Mouse (Mus musculus): Measurements from ENCODE around the gene Gsk3a. TPM values are rescaled to one million over a fixed set of nuclear protein-coding genes. Genes with fewer than 3 reads are reported as not detected.

Gsk3a gene
- polyA plus RNA-seq, 1 experiment from 2014 or later = 6.8 TPM

GRCm38 (mm10) chr7:25221102-25221883 is 16.4 kb downstream of the Gsk3a start, which contains the start of gene Zfp526:
Gene Zfp526 (plus strand): TSS chr7:25221425.
- ATAC-seq (peak; percentile 93), DNase-seq (ENCODE audit: low spot score) (peak; percentile 98)
- WGBS = under 1% methylated on average over 44 of the region's 45 CpGs

GRCm38 (mm10) chr7:25220457-25221101 is 17.1 kb downstream of the Gsk3a start, which contains the start of gene Dedd2:
Gene Dedd2 (minus strand): TSS chr7:25220615.
- peak; percentile 42 for DNase-seq (ENCODE audit: low spot score)
- Histone ChIP-seq H3K9ac (replicated peaks; ENCODE audit: low read depth) (peak within 1 kb of the TSS; percentile 68), H3K27me3 (replicated peaks; ENCODE audit: insufficient read depth, low read length) (no peaks in the 10 kb centered on the region), H3K9me3 (ENCODE audit: low read length) (no peaks in the 10 kb centered on the region), H3K4me2 (replicated peaks; ENCODE audit: low read depth, low read length) (peak within 1 kb of the TSS; percentile 85), H3K4me3 (ENCODE audit: low read depth, low read length) (peak within 1 kb of the TSS; percentile 69), H3K4me1 (ENCODE audit: insufficient read depth, low read depth, low read length) (peaks cover 10% of the 10 kb centered on the region), H3K27ac (ENCODE audit: low read length) (peak within 1 kb of the TSS; percentile 90), H3K36me3 (ENCODE audit: insufficient read depth, low read length) (peaks cover 8% of the 10 kb centered on the region; the same call in 1 of the 2 replicates)
- ATAC-seq = no peak
- TF ChIP-seq EP300 (IDR thresholded peaks at IDR 0.05) (no peak), CTCF (IDR thresholded peaks at IDR 0.05) (no peak)
- 3% methylated on average over 20 of the region's 20 CpGs for WGBS

More at GRCm38 (mm10) chr7:25221102-25221883, 16.4 kb downstream of the Gsk3a start, which contains the start of gene Zfp526:
- Histone ChIP-seq H3K27ac (ENCODE audit: low read length) (peak within 1 kb of the TSS; percentile 90), H3K9ac (replicated peaks; ENCODE audit: low read depth) (peak within 1 kb of the TSS; percentile 65), H3K4me2 (replicated peaks; ENCODE audit: low read depth, low read length) (peak within 1 kb of the TSS; percentile 85), H3K9me3 (ENCODE audit: low read length) (no peaks in the 10 kb centered on the region), H3K36me3 (ENCODE audit: insufficient read depth, low read length) (peaks cover 14% of the 10 kb centered on the region), H3K4me1 (ENCODE audit: insufficient read depth, low read depth, low read length) (peaks cover 10% of the 10 kb centered on the region), H3K4me3 (ENCODE audit: low read depth, low read length) (peak within 1 kb of the TSS; percentile 69), H3K27me3 (replicated peaks; ENCODE audit: insufficient read depth, low read length) (no peaks in the 10 kb centered on the region)
- no peak for TF ChIP-seq EP300 (IDR thresholded peaks at IDR 0.05)
- peak; percentile 58 for TF ChIP-seq CTCF (IDR thresholded peaks at IDR 0.05)

GRCm38 (mm10) chr7:25219756-25220456 is 17.7 kb downstream of the Gsk3a start:
- Histone ChIP-seq H3K4me1 (ENCODE audit: insufficient read depth, low read depth, low read length) (peaks cover 10% of the 10 kb centered on the region), H3K4me3 (ENCODE audit: low read depth, low read length) (peak overlapping the region; percentile 67), H3K36me3 (ENCODE audit: insufficient read depth, low read length) (peaks cover 5% of the 10 kb centered on the region; the same call in 1 of the 2 replicates), H3K27ac (ENCODE audit: low read length) (peak overlapping the region; percentile 86), H3K9me3 (ENCODE audit: low read length) (no peaks in the 10 kb centered on the region), H3K9ac (replicated peaks; ENCODE audit: low read depth) (peak overlapping the region; percentile 68), H3K4me2 (replicated peaks; ENCODE audit: low read depth, low read length) (peak overlapping the region; percentile 85), H3K27me3 (replicated peaks; ENCODE audit: insufficient read depth, low read length) (no peaks in the 10 kb centered on the region)
- TF ChIP-seq EP300 (IDR thresholded peaks at IDR 0.05) = no peak
- DNase-seq (ENCODE audit: low spot score) (peak; percentile 98), ATAC-seq (peak; percentile 77)
- WGBS = 2% methylated on average over 31 of the region's 31 CpGs

GRCm38 (mm10) chr7:25219416-25219750 is 18.3 kb downstream of the Gsk3a start:
- Histone ChIP-seq H3K4me2 (replicated peaks; ENCODE audit: low read depth, low read length) (peak overlapping the region; percentile 85), H3K9me3 (ENCODE audit: low read length) (no peaks in the 10 kb centered on the region), H3K27me3 (replicated peaks; ENCODE audit: insufficient read depth, low read length) (no peaks in the 10 kb centered on the region), H3K4me1 (ENCODE audit: insufficient read depth, low read depth, low read length) (peaks cover 10% of the 10 kb centered on the region), H3K36me3 (ENCODE audit: insufficient read depth, low read length) (0 out of 2 replicates have a peak, but pooled peaks cover 1% of the 10 kb centered on the region), H3K27ac (ENCODE audit: low read length) (peak overlapping the region; percentile 86), H3K9ac (replicated peaks; ENCODE audit: low read depth) (peak overlapping the region; percentile 68), H3K4me3 (ENCODE audit: low read depth, low read length) (peak overlapping the region; percentile 67)
- TF ChIP-seq EP300 (IDR thresholded peaks at IDR 0.05) (no peak), CTCF (IDR thresholded peaks at IDR 0.05) (no peak)
- DNase-seq (ENCODE audit: low spot score) = no peak
- ATAC-seq = no peak
- WGBS = 0% methylated on average over 16 of the region's 16 CpGs

- TF ChIP-seq CTCF (IDR thresholded peaks at IDR 0.05) (peak; percentile 21), EP300 (IDR thresholded peaks at IDR 0.05) (no peak)
- Histone ChIP-seq H3K9me3 (ENCODE audit: low read length) (no peaks in the 10 kb centered on the region), H3K9ac (replicated peaks; ENCODE audit: low read depth) (peak overlapping the region; percentile 68), H3K4me3 (ENCODE audit: low read depth, low read length) (peak overlapping the region; percentile 67), H3K4me2 (replicated peaks; ENCODE audit: low read depth, low read length) (peak overlapping the region; percentile 85), H3K36me3 (ENCODE audit: insufficient read depth, low read length) (no peaks in the 10 kb centered on the region), H3K27me3 (replicated peaks; ENCODE audit: insufficient read depth, low read length) (no peaks in the 10 kb centered on the region), H3K4me1 (ENCODE audit: insufficient read depth, low read depth, low read length) (peaks cover 10% of the 10 kb centered on the region), H3K27ac (ENCODE audit: low read length) (peak overlapping the region; percentile 86)
- 1% methylated on average over 53 of the region's 53 CpGs for WGBS
- ATAC-seq (0 out of 2 replicates have a peak, but pooled peaks have one; percentile 6), DNase-seq (ENCODE audit: low spot score) (peak; percentile 41)
Measured at GRCm38 (mm10) chr7:25218705-25219415, 18.8 kb downstream of the Gsk3a start.
